Mouse (Mus musculus): ENCODE data around the gene Cks1b.

The Cks1b gene

GRCm38 (mm10) chr3:89395806-89396653 is 22.2 kb downstream of the Cks1b start:
- DNase-seq (ENCODE audit: low spot score), result no peak

DNA sequence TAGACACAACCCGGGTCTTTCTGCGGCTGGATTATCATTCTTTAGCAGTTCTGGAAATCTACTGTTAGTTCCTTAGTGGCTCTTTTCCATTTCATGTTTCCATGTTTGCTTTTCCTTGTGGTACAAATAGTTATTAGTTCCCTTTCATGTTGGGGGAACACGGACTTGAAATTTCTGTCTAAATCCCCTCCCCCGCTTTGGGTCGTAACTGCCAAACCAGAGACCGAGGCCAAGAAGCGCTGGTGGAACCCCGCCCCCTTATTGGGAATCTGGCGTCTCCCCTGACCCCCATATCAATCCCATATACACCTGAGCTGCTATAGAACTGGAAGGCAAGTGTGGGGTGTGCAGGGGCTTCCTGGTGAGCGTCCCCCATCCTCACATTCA is 22.8 kb downstream of the Cks1b start:
- DNase-seq (ENCODE audit: low spot score), result no peak

GRCm38 (mm10) chr3:89394894-89395256 is 23.3 kb downstream of the Cks1b start:
- peak; percentile 79 for DNase-seq (ENCODE audit: low spot score)

DNA sequence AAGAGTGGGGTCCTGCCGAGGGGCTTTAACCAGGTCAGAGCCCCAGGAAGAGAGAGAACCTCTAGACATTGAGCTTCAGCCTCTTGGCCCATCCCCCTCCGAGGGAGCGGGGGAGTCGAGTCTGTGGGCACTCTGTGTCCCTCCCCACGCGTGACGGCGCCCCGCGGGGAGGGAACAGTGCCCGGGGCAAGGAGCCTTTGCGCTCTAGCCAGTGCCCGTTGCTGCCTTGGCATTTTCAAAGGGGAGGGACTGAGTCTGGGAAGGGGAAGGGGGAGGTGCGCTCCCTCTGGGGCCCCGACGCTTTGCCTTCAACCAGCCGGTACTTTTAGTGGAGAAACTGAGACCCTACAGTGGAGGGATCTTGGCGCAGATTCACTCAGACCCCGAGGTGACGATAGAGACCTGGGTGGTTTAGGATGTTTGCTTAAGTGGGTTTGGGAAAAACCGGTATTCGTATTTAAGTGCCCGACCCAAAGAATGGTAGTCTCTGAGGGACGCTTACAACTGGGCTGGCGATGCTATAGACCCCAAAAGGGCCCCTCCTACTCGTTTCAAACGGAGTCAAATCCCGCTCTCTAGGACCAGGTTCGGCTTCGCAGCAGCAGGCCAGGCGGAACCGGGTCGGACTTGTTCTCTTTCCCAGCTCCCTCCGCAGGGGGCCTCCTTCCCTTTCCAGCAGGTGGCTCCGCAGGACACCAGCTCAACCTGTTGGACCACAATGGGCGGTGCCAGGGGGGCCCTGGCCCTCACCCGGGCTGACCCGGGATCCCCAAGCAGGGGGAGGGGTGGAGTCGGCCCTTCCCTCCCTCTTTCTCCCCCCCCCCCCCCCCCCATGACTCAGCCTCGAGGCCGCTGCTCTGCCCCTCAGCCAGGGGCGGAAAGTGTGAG is 23.9 kb downstream of the Cks1b start, which contains the start of gene Zbtb7b:
Zbtb7b (minus strand) TSS at position 771 of the 888 bp plus-strand sequence.
- peak; percentile 78 for DNase-seq (ENCODE audit: low spot score)

DNA sequence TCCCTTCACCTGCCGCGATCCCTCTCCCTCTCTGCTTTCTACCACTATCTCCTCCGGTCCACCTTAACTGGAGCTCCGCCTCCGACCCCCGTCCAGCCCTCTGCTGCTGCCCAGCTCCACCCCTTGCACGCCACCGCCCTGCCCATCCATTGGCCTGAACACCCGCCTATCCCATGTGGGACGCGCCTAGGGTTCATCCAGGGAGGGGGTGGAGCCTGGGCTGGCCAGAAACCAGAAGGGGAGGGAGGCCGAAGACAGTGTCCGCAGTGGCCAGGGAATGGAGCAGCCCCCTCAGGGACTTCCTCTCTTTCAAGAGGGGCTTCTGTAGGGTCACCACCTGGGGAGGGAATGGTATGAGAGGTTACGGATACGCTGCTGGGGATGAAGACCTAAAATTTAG is 24.6 kb downstream of the Cks1b start:
- DNase-seq (ENCODE audit: low spot score), result peak; percentile 99

GRCm38 (mm10) chr3:89392871-89393311 is 25.3 kb downstream of the Cks1b start:
- no peak for DNase-seq (ENCODE audit: low spot score)

GRCm38 (mm10) chr3:89391663-89392511 is 26.3 kb downstream of the Cks1b start:
- DNase-seq (ENCODE audit: low spot score), result no peak

DNA sequence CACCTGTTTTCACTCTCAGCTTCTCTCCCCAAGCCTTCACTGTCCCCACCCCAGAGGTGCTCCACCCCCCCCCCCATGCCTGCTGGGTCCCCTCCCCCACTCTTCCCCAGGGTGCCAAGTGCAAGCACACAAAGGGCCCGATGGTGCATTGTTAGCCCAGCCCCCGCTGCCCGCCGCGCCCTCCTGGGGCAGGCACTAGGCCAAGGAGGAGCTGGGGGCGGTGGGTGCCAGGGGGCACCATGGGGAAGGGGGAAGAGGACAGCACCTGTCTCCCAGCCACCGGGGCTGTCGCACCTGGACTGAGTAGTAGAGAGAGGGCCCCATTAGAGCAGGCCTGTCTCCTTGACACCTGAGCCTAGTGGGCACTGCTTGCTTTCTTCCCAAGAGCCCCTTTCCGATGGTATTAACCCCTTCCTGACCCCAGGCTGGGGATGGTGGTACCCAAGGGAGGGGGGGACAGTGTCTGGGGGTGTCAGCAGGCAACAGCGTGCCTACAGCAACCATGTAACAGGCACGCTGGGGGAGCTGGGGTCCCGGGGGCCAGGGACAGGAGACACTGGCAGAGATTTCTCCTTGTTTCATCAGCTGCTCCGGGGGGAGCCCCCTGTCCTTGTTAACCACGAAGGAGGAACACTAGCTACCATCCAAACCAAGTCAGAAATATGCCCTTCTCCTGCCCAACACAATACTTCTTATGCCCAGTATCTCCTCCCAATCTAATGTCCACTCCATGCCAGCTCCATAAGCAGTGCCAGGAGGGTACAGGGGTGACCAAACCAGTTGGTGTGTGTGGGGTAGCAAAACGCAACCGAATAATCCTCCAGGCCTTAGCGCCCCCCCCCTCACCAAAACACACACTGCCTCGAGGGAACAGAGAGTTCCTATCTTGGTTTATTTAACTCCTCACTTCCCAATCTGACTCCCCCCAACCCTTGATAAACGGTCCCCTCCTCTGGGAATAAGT is 27.2 kb downstream of the Cks1b start:
- DNase-seq (ENCODE audit: low spot score), result no peak

GRCm38 (mm10) chr3:89390111-89390515 is 28.1 kb downstream of the Cks1b start:
- peak; percentile 66 for DNase-seq (ENCODE audit: low spot score)

DNA sequence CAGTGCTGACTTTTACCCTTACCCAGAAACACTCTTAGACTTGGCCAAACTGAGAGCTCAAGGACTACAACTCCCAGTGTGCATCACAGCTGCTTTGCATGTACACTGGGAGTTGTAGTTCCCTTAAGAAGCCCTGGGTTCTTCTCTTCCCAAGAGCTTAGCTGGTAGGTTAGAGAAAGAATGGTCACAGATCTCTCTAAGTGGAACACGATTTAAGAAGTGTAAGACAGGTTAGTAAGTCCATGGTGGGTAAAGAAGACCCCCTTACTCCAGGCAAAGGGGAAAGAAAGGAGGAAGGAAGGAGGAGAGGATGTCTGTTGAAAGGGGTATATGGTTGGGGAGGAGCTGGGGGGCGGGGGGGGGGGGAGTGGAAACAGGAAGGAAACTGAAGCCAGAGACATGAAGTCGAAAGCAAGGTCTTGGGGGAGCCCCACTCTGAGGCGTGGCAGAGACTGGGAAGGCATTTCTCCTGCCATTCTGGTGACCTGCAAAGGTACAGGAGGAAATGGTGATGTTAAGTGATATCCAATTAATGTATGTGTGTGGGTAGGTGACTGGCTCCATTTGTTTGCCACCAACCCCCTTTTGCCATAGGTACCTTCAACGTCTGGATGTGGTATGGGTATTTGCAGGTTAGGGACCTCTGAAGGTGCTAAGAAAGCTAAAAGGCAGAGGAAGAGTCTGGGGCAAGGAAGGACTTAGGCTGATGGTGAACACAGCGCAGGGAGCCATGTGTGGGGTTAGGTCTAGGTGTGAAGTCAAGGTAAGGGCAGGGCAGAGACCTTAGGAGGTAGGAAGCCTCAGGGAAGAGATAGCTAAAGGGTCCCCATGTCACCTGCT is 29.1 kb downstream of the Cks1b start:
- no peak for DNase-seq (ENCODE audit: low spot score)

DNA sequence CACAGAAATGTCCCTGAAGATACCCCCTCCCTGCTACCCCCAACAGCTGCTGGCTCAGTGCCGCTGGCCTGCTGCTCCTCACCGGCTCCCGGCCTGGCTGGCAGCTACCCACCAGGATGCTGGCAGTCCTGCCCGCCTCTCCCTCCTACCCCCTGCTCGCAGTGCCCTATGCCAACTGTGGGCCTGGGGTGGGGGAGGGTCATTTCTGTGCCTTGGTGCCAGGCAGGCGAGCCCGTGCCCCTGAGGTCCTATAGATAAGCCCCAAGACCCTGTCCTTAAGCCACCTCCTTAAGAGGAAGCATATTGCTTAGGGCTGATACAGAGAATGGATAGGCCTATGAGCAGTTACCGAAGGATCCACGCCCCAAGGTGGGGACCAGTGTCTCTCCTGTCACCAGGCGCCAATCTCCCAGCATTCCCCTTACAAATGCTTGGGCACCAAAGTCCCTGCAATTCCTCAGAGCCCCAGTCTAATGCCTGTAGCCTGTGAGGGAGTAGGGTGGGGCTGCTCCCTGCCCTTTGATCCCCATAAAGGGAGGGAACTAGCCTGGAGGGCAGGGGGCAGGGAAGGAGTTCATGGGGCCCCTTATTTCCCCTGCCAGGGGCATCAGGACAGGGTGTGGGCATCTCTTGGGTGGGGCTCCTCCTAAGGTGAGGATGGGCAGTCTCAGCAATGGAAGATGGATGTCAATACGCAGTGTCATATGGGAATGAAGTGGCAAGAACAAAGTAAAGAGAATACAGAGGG is 29.9 kb downstream of the Cks1b start:
- DNase-seq (ENCODE audit: low spot score), result no peak

DNA sequence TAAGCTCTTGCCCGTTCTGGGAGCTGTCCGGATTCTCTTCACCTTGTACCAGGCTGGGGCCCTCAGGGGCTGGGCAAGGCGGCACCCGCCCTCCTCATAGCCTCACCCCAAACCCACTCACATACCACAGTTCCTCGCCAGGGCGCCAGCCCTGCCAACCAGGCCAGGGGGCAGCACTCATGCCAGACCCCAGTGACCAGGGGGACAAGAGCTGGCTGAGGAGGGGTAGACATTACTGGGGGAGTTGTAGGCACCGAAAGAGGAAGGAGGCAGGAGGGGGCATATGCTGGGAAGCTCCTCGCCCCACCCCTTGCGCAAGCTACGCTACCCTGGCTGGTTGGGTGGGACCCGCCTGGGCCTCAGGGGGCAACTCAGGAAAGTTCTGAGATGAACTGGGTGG is 30.6 kb downstream of the Cks1b start:
- no peak for DNase-seq (ENCODE audit: low spot score)

GRCm38 (mm10) chr3:89386438-89387420 is 31.5 kb downstream of the Cks1b start:
- DNase-seq (ENCODE audit: low spot score), result no peak

- DNase-seq (ENCODE audit: low spot score), result no peak
Observed at GRCm38 (mm10) chr3:89385451-89385850, 32.7 kb downstream of the Cks1b start.

- no peak for DNase-seq (ENCODE audit: low spot score)
Observed at GRCm38 (mm10) chr3:89384331-89385076, 33.7 kb downstream of the Cks1b start.

- DNase-seq (ENCODE audit: low spot score), result no peak
Observed at GRCm38 (mm10) chr3:89383651-89384255, 34.4 kb downstream of the Cks1b start.

DNA sequence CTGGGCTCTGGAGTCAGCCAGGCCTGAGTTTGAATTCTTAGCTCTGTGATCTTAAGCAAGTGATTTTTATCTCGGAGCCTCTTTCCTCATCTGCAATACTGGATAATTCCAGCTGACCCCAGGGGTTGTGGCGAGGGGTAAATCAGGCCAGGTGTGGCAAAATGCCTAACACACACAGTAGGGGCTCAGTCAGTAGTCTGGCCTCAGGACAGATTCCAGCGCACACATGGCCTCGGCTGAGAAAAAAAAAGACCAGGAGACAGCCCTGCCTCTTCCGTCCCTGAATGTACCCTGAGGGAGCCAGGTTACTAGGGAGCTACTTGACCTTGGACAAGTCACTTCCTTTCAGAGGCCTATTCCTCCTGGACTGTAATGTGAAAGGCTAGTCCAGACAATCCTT is 35.2 kb downstream of the Cks1b start:
- DNase-seq (ENCODE audit: low spot score), result no peak

All from ovary, adult 18-20 months (tissue).